Mouse (Mus musculus) heart, postnatal 0 days (tissue): ENCODE results near the gene Csnk1e. TPM values are rescaled to one million over a fixed set of nuclear protein-coding genes. Genes with fewer than 3 reads are reported as not detected.
A peak's percentile ranks its signal among the peaks of the same experiment; 100 is the strongest.

Experiments used
- ATAC-seq: fragments of 200-750 bp; cut with Nextera tagmentation; 2 replicates; pipeline ENCODE4 v1.8.0; 2017; ENCODE audit warnings: low read depth, moderate number of reproducible peaks, moderate library complexity; ENCODE audit not compliant: insufficient read depth
- DNase-seq: peaks from one replicate; pipeline ENCODE4 v3.0.0-alpha.2; 2016; ENCODE audit warnings: low spot score
- H3K27ac ChIP-seq: fragments of 300-500 bp; sonication (generic); 2 replicates; pipeline ENCODE4 v1.5.1; 2014; ENCODE audit warnings: low read depth, mild to moderate bottlenecking
- H3K27me3 ChIP-seq: fragments of 300-500 bp; sonication (generic); 2 replicates; pipeline ENCODE4 v1.6.1; 2014; ENCODE audit warnings: low read length, mixed read lengths; ENCODE audit not compliant: control insufficient read depth, insufficient read depth
- H3K36me3 ChIP-seq: fragments of 300-500 bp; sonication (generic); replicated peaks from 2 replicates; pipeline ENCODE4 v1.6.1; 2014; ENCODE audit warnings: low read length, mixed read lengths; ENCODE audit not compliant: control insufficient read depth, insufficient read depth
- H3K4me1 ChIP-seq: fragments of 300-500 bp; sonication (generic); 2 replicates; pipeline ENCODE4 v1.6.1; 2014; ENCODE audit warnings: antibody characterized with exemption; ENCODE audit not compliant: control insufficient read depth, insufficient read depth
- H3K4me2 ChIP-seq: fragments of 300-500 bp; sonication (generic); 2 replicates; pipeline ENCODE4 v1.6.1; 2014; ENCODE audit warnings: low read depth, mild to moderate bottlenecking, low read length, moderate library complexity
- H3K4me3 ChIP-seq: fragments of 300-500 bp; sonication (generic); 2 replicates; pipeline ENCODE4 v1.5.1; 2014; ENCODE audit warnings: low read depth, low read length
- H3K9ac ChIP-seq: fragments of 300-500 bp; sonication (generic); replicated peaks from 2 replicates; pipeline ENCODE4 v1.6.1; 2014; ENCODE audit warnings: low read depth, low read length, mixed read lengths
- H3K9me3 ChIP-seq: fragments of 300-500 bp; sonication (generic); replicated peaks from 2 replicates; pipeline ENCODE4 v1.6.1; 2016; ENCODE audit warnings: low read length; ENCODE audit not compliant: control insufficient read depth
- CTCF ChIP-seq: IDR thresholded peaks from 2 replicates; pipeline ENCODE4 v1.5.1; 2016; ENCODE audit warnings: antibody characterized with exemption, control low read depth, low read depth
- EP300 ChIP-seq: IDR thresholded peaks from 2 replicates; pipeline ENCODE4 v1.6.1; 2016; ENCODE audit warnings: antibody characterized with exemption, low read depth
- WGBS: fragments of 180-500 bp; shearing (Covaris S2); extraction: QIAGEN DNeasy Blood & Tissue Kit; methylation state at CpG from one replicate; pipeline ENCODE4 v1.1.7; 2014; 5-methylcytosine and 5-hydroxymethylcytosine counted together
- polyA plus RNA-seq: library from polyadenylated mRNA; unstranded; fragments of >200 nt; fragmentation: Nextera tagmentation; extraction: Ambion mirVana; gene quantifications from 2 replicates; pipeline ENCODE4 v1.2.1, GENCODE M21; 2015
- total RNA-seq: library from RNA; depleted of rRNA; stranded (reverse); fragments of >200 nt; gene quantifications from 2 replicates; pipeline ENCODE4 v1.2.3, GENCODE M21; 2014; ENCODE audit warnings: low replicate concordance

The Csnk1e gene
- total and polyA plus RNA-seq, 2 experiments from 2014 or later = 61.5 to 167 TPM

DNA sequence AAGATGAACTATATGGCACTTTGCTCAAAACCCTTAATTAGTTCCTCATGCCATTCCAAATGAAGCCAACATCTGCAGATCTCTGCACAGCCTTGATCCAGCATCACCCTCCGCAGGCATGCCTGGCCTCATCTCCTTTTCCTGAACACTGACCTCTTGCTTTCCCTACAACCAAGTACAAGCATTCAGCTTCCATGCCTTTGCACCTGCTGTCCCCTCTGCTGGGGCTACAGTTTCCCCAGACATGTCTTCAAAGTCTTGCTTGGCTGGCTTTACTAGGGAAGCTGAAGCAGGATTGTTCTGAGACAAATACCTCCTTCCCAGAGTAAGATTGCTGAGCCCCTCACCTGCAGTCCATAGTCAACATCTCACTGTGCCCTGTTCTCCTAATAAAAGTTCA lies 51.1 kb downstream of the Csnk1e start:
- WGBS = 54% methylated on average over 1 of the region's 1 CpGs
- TF ChIP-seq EP300 (no peak), CTCF (no peak)

GRCm38 (mm10) chr15:79403763-79404210 lies 51.6 kb downstream of the Csnk1e start:
- Histone ChIP-seq H3K27ac (peak overlapping the region; percentile 83), H3K36me3 (no peaks in the 10 kb centered on the region)
- no peak for ATAC-seq

More for the DNA sequence above, 51.1 kb downstream of the Csnk1e start:
- Histone ChIP-seq H3K36me3 (no peaks in the 10 kb centered on the region), H3K4me1 (peaks cover 37% of the 10 kb centered on the region), H3K4me3 (no peak overlapping the region), H3K9ac (no peak overlapping the region), H3K27ac (no peak overlapping the region), H3K27me3 (no peaks in the 10 kb centered on the region), H3K9me3 (no peaks in the 10 kb centered on the region), H3K4me2 (no peak overlapping the region)
- DNase-seq = no peak
- ATAC-seq = no peak

DNA sequence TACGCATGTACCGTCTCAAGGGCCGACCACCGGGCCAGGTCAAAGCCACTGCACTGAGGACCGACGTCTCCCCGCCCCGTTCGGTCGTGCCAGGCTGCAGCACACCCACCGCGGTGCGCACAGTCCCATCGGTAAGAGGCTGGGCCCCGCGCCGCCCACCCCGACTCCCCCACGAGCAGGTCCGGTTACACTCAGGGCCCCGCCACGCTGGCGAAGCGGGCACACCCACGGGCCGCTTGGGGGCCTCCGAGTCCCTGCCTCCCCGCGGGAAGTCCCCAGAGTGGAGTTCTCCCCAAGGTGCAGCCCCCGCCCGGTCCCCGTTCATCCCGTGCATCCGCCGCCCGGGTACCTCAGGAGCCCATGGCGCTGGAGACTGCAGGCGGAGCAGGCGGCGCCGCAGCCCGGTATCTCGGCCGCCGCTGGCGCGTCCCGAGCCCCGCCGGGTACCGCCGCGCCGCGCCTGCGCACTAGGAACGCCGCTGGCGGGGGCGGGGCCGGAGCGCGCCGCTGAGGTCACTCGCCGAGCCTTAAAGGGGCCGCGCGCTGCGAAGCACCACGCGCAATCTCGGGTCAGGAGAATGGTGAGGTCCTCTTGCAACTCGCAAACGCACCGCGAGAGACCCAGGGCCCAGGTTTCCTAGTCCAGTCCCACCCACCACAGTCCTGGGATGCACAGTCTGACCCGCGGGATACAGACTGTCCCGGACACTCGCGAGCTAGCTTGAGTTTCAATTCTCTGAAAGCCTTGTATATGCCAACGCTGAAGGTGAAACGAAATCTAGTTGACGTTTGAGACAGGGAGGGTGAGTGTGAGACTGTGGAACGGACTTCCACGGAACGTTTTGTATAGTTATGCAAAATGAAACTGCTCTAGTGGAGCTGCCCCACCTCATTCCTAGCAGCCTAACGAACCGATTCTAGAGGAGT lies 52.3 kb downstream of the Csnk1e start, which contains the start of gene Tmem184b:
Gene Tmem184b, minus strand, starts transcription at position 734 of the 927 bp plus-strand sequence.
- H3K9me3 ChIP-seq = no peaks in the 10 kb centered on the region
- H3K27me3 ChIP-seq = no peaks in the 10 kb centered on the region
- peak within 1 kb of the TSS; percentile 95 for H3K4me3 ChIP-seq
- TF ChIP-seq CTCF (no peak), EP300 (no peak)
- peak; percentile 82 for DNase-seq
- peak within 1 kb of the TSS; percentile 83 for H3K27ac ChIP-seq
- ATAC-seq = peak; percentile 89
- H3K36me3 ChIP-seq = no peaks in the 10 kb centered on the region
- H3K9ac ChIP-seq = peak within 1 kb of the TSS; percentile 86
- peak within 1 kb of the TSS; percentile 94 for H3K4me2 ChIP-seq
- H3K4me1 ChIP-seq = peaks cover 41% of the 10 kb centered on the region
- 1% methylated on average over 84 of the region's 90 CpGs for WGBS

More at GRCm38 (mm10) chr15:79403763-79404210, 51.6 kb downstream of the Csnk1e start:
- Histone ChIP-seq H3K27me3 (no peaks in the 10 kb centered on the region), H3K4me3 (peak overlapping the region; percentile 95), H3K9me3 (no peaks in the 10 kb centered on the region), H3K4me2 (peak overlapping the region; percentile 94), H3K4me1 (peaks cover 39% of the 10 kb centered on the region), H3K9ac (peak overlapping the region; percentile 86)
- 20% methylated on average over 9 of the region's 9 CpGs for WGBS
- TF ChIP-seq EP300 (no peak), CTCF (no peak)
- DNase-seq = no peak

- H3K36me3 ChIP-seq = no peaks in the 10 kb centered on the region
- peak overlapping the region; percentile 95 for H3K4me3 ChIP-seq
- DNase-seq (no peak), ATAC-seq (no peak)
- H3K4me2 ChIP-seq = peak overlapping the region; percentile 94
- H3K27ac ChIP-seq = no peak overlapping the region
- H3K9me3 ChIP-seq = no peaks in the 10 kb centered on the region
- TF ChIP-seq EP300 (no peak), CTCF (no peak)
- peaks cover 41% of the 10 kb centered on the region for H3K4me1 ChIP-seq
- H3K27me3 ChIP-seq = no peaks in the 10 kb centered on the region
- WGBS = 12% methylated on average over 5 of the region's 5 CpGs
- peak overlapping the region; percentile 86 for H3K9ac ChIP-seq
Measured at GRCm38 (mm10) chr15:79402176-79402575, 53.2 kb downstream of the Csnk1e start.

DNA sequence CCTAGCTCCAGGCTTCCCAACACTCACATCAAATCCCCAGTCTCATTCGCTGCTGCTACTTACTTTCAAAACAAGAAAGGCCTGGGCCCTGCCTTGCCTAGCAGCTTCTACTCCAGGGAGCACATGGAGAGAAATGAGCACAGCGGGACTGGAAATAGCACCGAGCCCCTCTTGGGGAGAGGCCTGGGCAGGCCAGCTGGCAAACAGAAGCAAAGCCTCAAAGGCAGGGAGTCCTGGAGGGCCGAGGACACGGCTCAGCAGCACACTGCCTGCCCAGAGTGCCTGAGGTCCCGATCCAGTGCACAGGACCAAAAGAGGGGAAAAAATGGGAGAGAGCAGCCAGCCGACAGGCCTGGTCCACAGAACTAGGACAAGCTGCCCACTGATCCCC lies 54.4 kb downstream of the Csnk1e start:
- WGBS = 21% methylated on average over 7 of the region's 7 CpGs
- TF ChIP-seq EP300 = no peak
- Histone ChIP-seq H3K4me2 (peak overlapping the region; percentile 94), H3K9me3 (no peaks in the 10 kb centered on the region), H3K27me3 (no peaks in the 10 kb centered on the region), H3K4me1 (peaks cover 41% of the 10 kb centered on the region), H3K36me3 (no peaks in the 10 kb centered on the region), H3K4me3 (peak overlapping the region; percentile 7; the same call in 1 of the 2 replicates), H3K9ac (peak overlapping the region; percentile 36; the same call in 1 of the 2 replicates), H3K27ac (peak overlapping the region; percentile 89)
- ATAC-seq (no peak), DNase-seq (no peak)
